Mouse (Mus musculus): ENCODE results near the gene Plet1.
A peak's percentile ranks its signal among the peaks of the same experiment; 100 is the strongest.

Plet1 gene

DNA sequence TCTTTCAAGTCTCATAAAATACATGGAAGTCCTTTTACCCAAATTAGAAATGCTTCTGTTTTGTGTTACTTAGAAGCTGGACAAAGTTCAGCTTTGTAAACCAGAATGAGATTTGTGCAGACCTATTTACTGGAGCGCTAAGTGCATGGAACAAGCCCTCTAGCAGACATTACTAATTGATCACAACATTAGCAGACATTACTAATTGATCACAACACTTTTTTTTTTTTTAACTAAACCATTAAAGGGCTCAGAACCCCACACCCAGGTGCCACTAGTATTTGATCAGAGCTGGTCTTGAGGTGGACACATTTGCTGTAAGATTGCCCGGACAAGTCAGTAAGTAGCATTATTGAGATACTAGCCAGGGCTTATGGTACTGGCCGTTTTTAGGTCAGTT, 39.5 kb downstream of the Plet1 start:
- DNase-seq (ENCODE audit: extremely low read depth, low read depth): no peak

DNA sequence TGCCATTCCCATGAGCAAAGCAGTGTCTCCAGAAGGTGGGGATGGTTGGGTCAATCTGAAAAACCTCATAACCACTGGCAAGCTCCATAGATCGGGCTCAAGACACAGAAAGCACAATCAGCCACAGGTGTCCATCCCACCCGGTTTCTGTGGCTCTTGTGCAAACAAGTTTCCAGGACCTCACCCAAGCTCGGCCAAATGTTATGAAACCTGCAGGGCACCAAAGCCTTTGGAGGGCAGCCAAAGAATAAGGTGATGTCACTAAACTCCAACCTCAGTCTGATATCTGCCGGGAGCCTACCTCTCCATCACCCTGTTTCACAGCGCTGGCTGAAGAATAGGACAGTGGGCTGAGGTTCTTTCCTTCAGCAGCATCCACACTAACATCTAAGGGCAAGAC, 41.6 kb downstream of the Plet1 start:
- DNase-seq (ENCODE audit: extremely low read depth, low read depth): no peak

DNA sequence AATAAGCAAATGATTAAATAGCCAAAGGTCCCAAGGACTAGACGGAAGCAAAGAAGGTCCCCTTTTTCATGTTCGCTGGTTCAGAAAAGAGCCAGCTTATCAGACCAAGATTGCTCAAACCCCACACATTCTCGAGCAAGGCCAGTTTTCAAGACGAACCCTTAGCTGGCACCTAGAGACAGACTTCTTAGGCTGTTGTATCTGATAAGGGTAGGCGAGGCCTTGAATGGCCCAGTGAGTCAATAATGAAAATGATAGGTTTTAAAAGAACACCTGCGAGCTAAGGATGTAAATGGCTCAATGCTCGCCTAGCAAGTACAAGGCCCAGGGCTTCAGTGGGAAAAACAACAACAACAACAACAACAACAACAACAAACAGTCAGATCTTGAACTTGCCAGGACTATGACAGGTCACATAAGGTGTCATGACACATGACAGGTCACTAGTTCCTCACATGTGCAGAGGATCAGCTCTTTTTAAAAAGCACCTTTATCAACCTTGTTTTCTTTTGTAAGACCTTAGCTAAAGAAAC, 42.3 kb downstream of the Plet1 start:
- no peak for DNase-seq (ENCODE audit: extremely low read depth, low read depth)

DNA sequence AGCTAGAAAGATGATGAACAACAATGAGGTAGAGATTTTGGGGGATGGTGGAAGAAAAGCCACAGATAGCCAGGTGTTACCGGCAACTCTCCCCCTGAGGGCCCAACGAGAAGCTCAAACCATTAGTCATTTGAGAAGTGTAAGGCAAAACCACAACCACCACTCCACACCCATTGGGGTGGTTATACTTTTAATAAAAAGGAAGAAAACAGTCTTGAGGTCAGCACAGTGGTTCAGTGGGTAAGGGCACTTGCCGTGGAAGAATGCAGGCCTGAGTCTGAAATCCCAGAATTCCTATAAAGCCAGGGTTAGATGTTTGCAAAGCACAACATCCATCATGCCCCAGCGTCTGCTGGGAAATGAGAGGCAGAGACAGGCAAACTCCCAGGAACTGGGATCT, 43.0 kb downstream of the Plet1 start:
- DNase-seq (ENCODE audit: extremely low read depth, low read depth): no peak

DNA sequence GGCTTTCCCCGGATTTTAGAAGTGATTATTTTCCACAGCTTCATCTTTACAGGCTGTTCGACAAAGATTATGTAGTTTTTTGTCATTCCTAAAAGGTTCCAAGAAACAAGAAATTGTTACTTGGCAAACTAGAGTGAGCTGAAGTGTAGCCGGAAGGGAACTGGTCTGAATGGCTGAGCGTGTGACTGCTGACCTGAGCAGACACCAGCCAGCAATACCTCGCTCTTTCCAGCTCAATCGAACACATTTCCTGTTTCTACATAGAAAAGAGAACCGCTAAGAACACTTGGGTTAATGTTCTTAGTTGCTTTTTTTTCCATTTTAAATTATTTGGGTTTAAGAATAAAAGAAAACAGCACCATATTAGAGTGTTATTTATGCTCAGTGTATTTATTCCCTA, 45.8 kb downstream of the Plet1 start:
- no peak for DNase-seq (ENCODE audit: extremely low read depth, low read depth)

DNA sequence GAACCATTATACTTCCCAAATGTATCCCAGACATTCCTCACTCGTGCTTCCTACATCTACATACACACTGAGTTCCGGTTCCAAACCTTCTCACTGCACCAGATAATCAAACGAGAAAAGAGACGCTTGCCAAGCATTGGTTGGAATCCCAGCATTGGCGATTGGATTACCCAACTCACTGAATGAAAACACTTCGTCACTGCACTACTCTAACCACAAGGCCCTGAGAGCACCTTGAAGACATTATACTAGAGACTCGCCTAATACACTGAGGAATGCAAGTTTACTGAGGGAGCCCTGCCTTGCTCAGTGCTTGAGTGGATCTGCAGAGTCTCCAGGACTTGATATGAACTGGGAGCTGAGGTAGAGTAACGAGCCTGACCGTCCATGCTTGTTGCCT, 48.1 kb downstream of the Plet1 start:
- DNase-seq (ENCODE audit: extremely low read depth, low read depth): no peak

DNA sequence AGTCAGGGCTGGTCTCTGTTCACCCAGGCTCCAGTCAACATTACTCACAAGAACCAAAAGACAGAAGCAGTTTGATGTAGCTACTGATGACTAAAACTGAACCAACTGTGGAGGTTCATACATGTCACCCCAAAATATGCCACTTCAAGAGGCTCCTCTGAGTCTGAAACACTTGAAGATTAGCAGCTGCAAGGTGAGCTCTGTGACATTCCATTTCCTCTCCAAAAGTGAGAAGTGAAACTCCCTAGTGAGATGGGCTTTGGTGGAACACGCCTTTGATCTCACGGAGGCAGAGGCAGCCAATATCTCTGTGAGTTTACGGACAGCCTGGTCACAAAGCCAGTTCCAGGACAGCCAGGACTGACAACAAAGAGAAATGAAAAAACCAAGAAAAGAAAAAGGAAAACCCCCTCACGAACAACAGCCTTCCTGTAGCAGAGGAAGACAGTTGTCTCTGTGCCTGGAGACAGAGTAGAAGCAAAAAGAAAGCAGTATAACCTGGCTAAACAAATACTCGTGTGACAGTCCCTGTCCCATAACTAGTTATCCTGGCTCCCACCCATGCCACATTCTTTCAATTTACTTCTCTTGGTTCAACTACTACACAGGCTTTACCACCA, 53.6 kb downstream of the Plet1 start:
- no peak for DNase-seq (ENCODE audit: extremely low read depth, low read depth)

DNA sequence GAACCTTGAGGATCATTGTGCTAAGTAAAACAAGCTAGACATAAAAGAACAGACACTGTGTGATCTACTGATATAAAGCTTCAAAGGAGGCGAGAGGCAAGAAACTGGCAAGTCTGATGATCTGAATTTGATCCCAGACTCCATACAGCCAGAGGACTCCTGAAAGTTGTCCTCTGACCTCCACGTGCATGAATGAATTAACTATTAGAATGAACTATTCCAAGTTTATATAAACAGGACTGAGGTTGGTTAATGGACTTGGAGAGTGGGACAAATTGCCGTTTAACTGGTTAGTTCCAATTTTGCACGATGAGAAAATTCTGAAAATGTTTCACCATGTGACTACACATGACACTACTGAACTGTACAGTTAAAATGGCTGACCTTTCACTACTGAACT, 54.6 kb downstream of the Plet1 start:
- no peak for DNase-seq (ENCODE audit: extremely low read depth, low read depth)

DNA sequence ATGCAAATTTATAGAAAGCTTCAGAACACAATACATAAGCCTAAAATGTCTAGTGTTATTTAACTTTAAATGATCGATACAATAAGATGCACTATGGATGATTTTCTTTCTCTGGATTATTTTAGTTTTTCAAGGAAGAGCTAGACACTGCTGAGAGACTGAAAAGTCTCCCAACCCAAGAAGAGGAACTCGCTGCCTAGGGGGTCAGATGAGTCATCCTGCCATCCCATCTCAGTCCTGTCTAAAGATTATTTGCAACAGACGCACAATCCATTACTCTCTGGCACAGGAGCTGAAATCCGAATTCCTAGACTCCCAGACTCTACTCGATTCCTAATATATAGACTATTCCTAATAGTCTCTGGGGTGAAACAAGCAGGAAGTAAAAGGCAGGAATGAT, 57.9 kb downstream of the Plet1 start:
- DNase-seq (ENCODE audit: extremely low read depth, low read depth): peak; percentile 44

DNA sequence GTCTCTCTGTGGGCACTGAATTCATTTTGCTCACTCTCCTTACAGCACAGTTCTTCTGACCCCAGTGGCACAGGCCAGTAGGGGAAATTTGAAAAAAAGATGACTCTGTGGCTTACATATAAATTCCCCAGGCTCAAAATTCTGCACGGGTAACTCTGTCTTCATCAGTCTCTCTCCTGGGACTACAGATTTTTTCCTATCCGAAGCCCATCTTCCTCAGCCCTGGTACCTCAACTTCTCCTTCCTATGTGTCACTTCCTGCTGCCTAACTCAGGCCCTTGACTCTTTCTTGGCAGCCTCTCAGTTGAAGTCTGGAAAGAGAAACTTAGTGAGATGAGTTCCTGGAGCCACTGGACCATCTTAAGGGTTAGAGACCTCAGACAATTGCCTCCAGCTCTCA, 59.2 kb downstream of the Plet1 start:
- no peak for DNase-seq (ENCODE audit: extremely low read depth, low read depth)

DNA sequence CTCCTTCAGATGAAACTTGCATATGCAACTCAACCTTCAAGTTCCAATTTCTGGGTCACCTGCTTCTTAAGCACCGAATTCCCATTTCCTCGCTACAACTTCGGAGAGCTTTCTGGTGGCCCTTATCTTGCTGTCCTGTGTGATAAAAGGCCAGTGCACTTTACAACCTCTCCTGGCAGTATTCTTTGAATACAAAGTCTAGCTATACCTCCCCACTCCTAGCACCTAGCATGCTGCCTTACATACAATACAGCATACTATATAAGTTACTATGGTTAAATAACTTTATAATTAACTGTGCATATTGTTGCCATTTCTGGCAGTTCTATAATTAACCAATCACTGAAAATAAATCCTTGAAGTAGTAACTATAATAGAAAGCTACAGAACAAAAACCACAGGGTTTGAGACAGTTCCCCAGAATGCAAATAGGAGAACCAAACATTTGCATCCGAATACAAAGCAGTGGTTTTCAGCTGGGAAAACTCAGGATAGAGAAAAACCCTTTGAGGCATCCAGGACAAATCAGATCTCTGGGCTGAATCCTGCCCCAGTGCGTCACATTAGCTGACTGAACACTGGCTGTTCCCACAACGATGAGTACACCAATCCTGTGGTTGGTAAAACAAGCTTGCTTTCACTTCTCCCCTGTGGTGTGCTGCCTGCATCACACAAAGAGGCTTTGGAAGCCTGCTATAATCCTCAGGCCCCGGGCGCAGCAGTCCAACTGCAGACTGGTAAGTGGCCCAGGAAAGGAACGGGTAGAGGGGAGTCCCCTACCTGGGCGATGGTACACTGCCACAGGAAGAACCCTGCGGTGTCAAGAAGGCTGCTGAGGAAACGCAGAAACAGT, 60.1 kb downstream of the Plet1 start, which contains the start of gene Il18:
Il18 (plus strand) TSS at position 587 of the 853 bp plus-strand sequence.
- DNase-seq (ENCODE audit: extremely low read depth, low read depth): no peak

DNA sequence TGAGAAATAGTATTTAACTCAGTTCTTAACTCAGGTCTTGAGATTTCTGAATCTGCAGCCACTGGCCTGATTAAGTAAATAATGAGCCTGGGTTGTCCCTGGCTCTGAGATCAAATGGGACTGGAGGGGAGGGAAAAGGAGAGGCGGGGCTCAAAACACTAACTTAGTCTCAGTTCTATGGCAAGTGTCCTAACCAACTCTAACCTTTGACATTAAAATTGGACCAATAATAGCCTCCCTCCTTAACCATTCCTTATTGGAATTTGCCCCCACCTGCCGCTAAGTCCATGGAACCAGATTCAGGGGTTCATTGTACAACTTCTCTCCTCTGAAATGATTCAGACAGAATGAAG, 60.7 kb downstream of the Plet1 start, which contains the start of gene Bco2:
Bco2 (minus strand) TSS at position 88 of the 353 bp plus-strand sequence.
- DNase-seq (ENCODE audit: extremely low read depth, low read depth): no peak

All from MEL-GATA-1-ER (cell line).